Mouse (Mus musculus) mammary gland, adult 2 months (tissue): ENCODE data around the gene Cdr1. TPM values are rescaled to one million over a fixed set of nuclear protein-coding genes. Genes with fewer than 3 reads are reported as not detected.

ENCODE experiments used
- polyA plus RNA-seq: library from polyadenylated mRNA; depleted of rRNA; stranded (reverse); fragments of >200 nt; gene quantifications from 2 replicates; pipeline ENCODE4 v1.2.3, GENCODE M21; 2012; ENCODE audit warnings: low replicate concordance; rRNA removed

The Cdr1 gene
- polyA plus RNA-seq, result not detected in 2 replicates

GRCm38 (mm10) chrX:61185458-61185857, at the start of gene Cdr1:
Gene Cdr1 (minus strand): TSS chrX:61185558.

